Mouse (Mus musculus): ENCODE data around the gene Cabcoco1. TPM values are rescaled to one million over a fixed set of nuclear protein-coding genes. Genes with fewer than 3 reads are reported as not detected.

The Cabcoco1 gene
- polyA plus RNA-seq, 1 experiment from 2014 or later: 17.0 TPM

GRCm38 (mm10) chr10:68435001-68435560 is 106.6 kb downstream of the Cabcoco1 start:
- no peak overlapping the region for H3K27ac ChIP-seq (ENCODE audit: low read depth, low read length)
- H3K4me2 ChIP-seq: no peak overlapping the region
- no peak overlapping the region for H3K4me3 ChIP-seq (ENCODE audit: low read depth, low read length)
- 79% methylated on average over 13 of the region's 13 CpGs for WGBS (ENCODE audit: insufficient replicate concordance)
- H3K4me1 ChIP-seq (ENCODE audit: control insufficient read depth, insufficient read depth, low read length): no peaks in the 10 kb centered on the region
- ATAC-seq (replicated peaks; ENCODE audit: insufficient number of reproducible peaks, low FRiP score, low TSS enrichment): no peak
- H3K27me3 ChIP-seq (ENCODE audit: control insufficient read depth, insufficient read depth, low read length): no peaks in the 10 kb centered on the region
- no peak overlapping the region for H3K9ac ChIP-seq (ENCODE audit: low read depth, low read length)
- no peaks in the 10 kb centered on the region for H3K36me3 ChIP-seq (ENCODE audit: control insufficient read depth, insufficient read depth, low read length)
- no peaks in the 10 kb centered on the region for H3K9me3 ChIP-seq (replicated peaks; ENCODE audit: control insufficient read depth, low read length)

- no peaks in the 10 kb centered on the region for H3K4me1 ChIP-seq (ENCODE audit: control insufficient read depth, insufficient read depth, low read length)
- H3K4me3 ChIP-seq (ENCODE audit: low read depth, low read length): no peak overlapping the region
- no peaks in the 10 kb centered on the region for H3K36me3 ChIP-seq (ENCODE audit: control insufficient read depth, insufficient read depth, low read length)
- 81% methylated on average over 9 of the region's 9 CpGs for WGBS (ENCODE audit: insufficient replicate concordance)
- H3K9me3 ChIP-seq (replicated peaks; ENCODE audit: control insufficient read depth, low read length): no peaks in the 10 kb centered on the region
- H3K9ac ChIP-seq (ENCODE audit: low read depth, low read length): no peak overlapping the region
- no peak overlapping the region for H3K27ac ChIP-seq (ENCODE audit: low read depth, low read length)
- no peaks in the 10 kb centered on the region for H3K27me3 ChIP-seq (ENCODE audit: control insufficient read depth, insufficient read depth, low read length)
- no peak for ATAC-seq (replicated peaks; ENCODE audit: insufficient number of reproducible peaks, low FRiP score, low TSS enrichment)
- H3K4me2 ChIP-seq: no peak overlapping the region
These were observed 107.6 kb downstream of the Cabcoco1 start for GRCm38 (mm10) chr10:68434045-68434639.

- no peak overlapping the region for H3K27ac ChIP-seq (ENCODE audit: low read depth, low read length)
- 78% methylated on average over 6 of the region's 6 CpGs for WGBS (ENCODE audit: insufficient replicate concordance)
- ATAC-seq (replicated peaks; ENCODE audit: insufficient number of reproducible peaks, low FRiP score, low TSS enrichment): no peak
These were observed 110.3 kb downstream of the Cabcoco1 start for GRCm38 (mm10) chr10:68431346-68431745.

GRCm38 (mm10) chr10:68430929-68431328 is 110.8 kb downstream of the Cabcoco1 start:
- Histone ChIP-seq H3K9ac (ENCODE audit: low read depth, low read length) (no peak overlapping the region), H3K27ac (ENCODE audit: low read depth, low read length) (no peak overlapping the region), H3K9me3 (replicated peaks; ENCODE audit: control insufficient read depth, low read length) (no peaks in the 10 kb centered on the region), H3K4me1 (ENCODE audit: control insufficient read depth, insufficient read depth, low read length) (no peaks in the 10 kb centered on the region), H3K27me3 (ENCODE audit: control insufficient read depth, insufficient read depth, low read length) (no peaks in the 10 kb centered on the region), H3K36me3 (ENCODE audit: control insufficient read depth, insufficient read depth, low read length) (no peaks in the 10 kb centered on the region), H3K4me2 (no peak overlapping the region), H3K4me3 (ENCODE audit: low read depth, low read length) (no peak overlapping the region)
- 87% methylated on average over 13 of the region's 13 CpGs for WGBS (ENCODE audit: insufficient replicate concordance)
- no peak for ATAC-seq (replicated peaks; ENCODE audit: insufficient number of reproducible peaks, low FRiP score, low TSS enrichment)

More at GRCm38 (mm10) chr10:68431346-68431745, 110.3 kb downstream of the Cabcoco1 start:
- H3K4me3 ChIP-seq (ENCODE audit: low read depth, low read length): no peak overlapping the region
- no peaks in the 10 kb centered on the region for H3K4me1 ChIP-seq (ENCODE audit: control insufficient read depth, insufficient read depth, low read length)
- H3K9me3 ChIP-seq (replicated peaks; ENCODE audit: control insufficient read depth, low read length): no peaks in the 10 kb centered on the region
- no peak overlapping the region for H3K4me2 ChIP-seq
- H3K27me3 ChIP-seq (ENCODE audit: control insufficient read depth, insufficient read depth, low read length): no peaks in the 10 kb centered on the region
- H3K36me3 ChIP-seq (ENCODE audit: control insufficient read depth, insufficient read depth, low read length): no peaks in the 10 kb centered on the region
- no peak overlapping the region for H3K9ac ChIP-seq (ENCODE audit: low read depth, low read length)

- Histone ChIP-seq H3K4me2 (no peak overlapping the region), H3K36me3 (ENCODE audit: control insufficient read depth, insufficient read depth, low read length) (no peaks in the 10 kb centered on the region), H3K27me3 (ENCODE audit: control insufficient read depth, insufficient read depth, low read length) (no peaks in the 10 kb centered on the region), H3K9ac (ENCODE audit: low read depth, low read length) (no peak overlapping the region), H3K27ac (ENCODE audit: low read depth, low read length) (no peak overlapping the region), H3K4me3 (ENCODE audit: low read depth, low read length) (no peak overlapping the region), H3K9me3 (replicated peaks; ENCODE audit: control insufficient read depth, low read length) (no peaks in the 10 kb centered on the region), H3K4me1 (ENCODE audit: control insufficient read depth, insufficient read depth, low read length) (no peaks in the 10 kb centered on the region)
- ATAC-seq (replicated peaks; ENCODE audit: insufficient number of reproducible peaks, low FRiP score, low TSS enrichment): no peak
- WGBS (ENCODE audit: insufficient replicate concordance): 85% methylated on average over 7 of the region's 7 CpGs
These were observed 121.2 kb downstream of the Cabcoco1 start for GRCm38 (mm10) chr10:68420393-68420920.

GRCm38 (mm10) chr10:68419893-68420292 is 121.8 kb downstream of the Cabcoco1 start:
- no peaks in the 10 kb centered on the region for H3K4me1 ChIP-seq (ENCODE audit: control insufficient read depth, insufficient read depth, low read length)
- no peaks in the 10 kb centered on the region for H3K36me3 ChIP-seq (ENCODE audit: control insufficient read depth, insufficient read depth, low read length)
- H3K4me2 ChIP-seq: no peak overlapping the region
- ATAC-seq (replicated peaks; ENCODE audit: insufficient number of reproducible peaks, low FRiP score, low TSS enrichment): no peak
- WGBS (ENCODE audit: insufficient replicate concordance): 56% methylated on average over 2 of the region's 2 CpGs
- no peaks in the 10 kb centered on the region for H3K27me3 ChIP-seq (ENCODE audit: control insufficient read depth, insufficient read depth, low read length)
- no peak overlapping the region for H3K9ac ChIP-seq (ENCODE audit: low read depth, low read length)
- H3K27ac ChIP-seq (ENCODE audit: low read depth, low read length): no peak overlapping the region
- no peak overlapping the region for H3K4me3 ChIP-seq (ENCODE audit: low read depth, low read length)
- H3K9me3 ChIP-seq (replicated peaks; ENCODE audit: control insufficient read depth, low read length): 0 out of 2 replicates have a peak, but pooled peaks cover 3% of the 10 kb centered on the region

GRCm38 (mm10) chr10:68417074-68417790 is 124.5 kb downstream of the Cabcoco1 start:
- H3K36me3 ChIP-seq (ENCODE audit: control insufficient read depth, insufficient read depth, low read length): no peaks in the 10 kb centered on the region
- ATAC-seq (replicated peaks; ENCODE audit: insufficient number of reproducible peaks, low FRiP score, low TSS enrichment): no peak
- H3K9ac ChIP-seq (ENCODE audit: low read depth, low read length): no peak overlapping the region
- H3K27ac ChIP-seq (ENCODE audit: low read depth, low read length): no peak overlapping the region
- no peaks in the 10 kb centered on the region for H3K4me1 ChIP-seq (ENCODE audit: control insufficient read depth, insufficient read depth, low read length)
- H3K4me2 ChIP-seq: no peak overlapping the region
- H3K9me3 ChIP-seq (replicated peaks; ENCODE audit: control insufficient read depth, low read length): 0 out of 2 replicates have a peak, but pooled peaks cover 3% of the 10 kb centered on the region
- 78% methylated on average over 13 of the region's 13 CpGs for WGBS (ENCODE audit: insufficient replicate concordance)
- H3K4me3 ChIP-seq (ENCODE audit: low read depth, low read length): no peak overlapping the region
- no peaks in the 10 kb centered on the region for H3K27me3 ChIP-seq (ENCODE audit: control insufficient read depth, insufficient read depth, low read length)

GRCm38 (mm10) chr10:68405936-68406335 is 135.8 kb downstream of the Cabcoco1 start:
- Histone ChIP-seq H3K4me2 (no peak overlapping the region), H3K4me3 (ENCODE audit: low read depth, low read length) (no peak overlapping the region), H3K9ac (ENCODE audit: low read depth, low read length) (no peak overlapping the region), H3K27ac (ENCODE audit: low read depth, low read length) (no peak overlapping the region), H3K4me1 (ENCODE audit: control insufficient read depth, insufficient read depth, low read length) (no peaks in the 10 kb centered on the region), H3K9me3 (replicated peaks; ENCODE audit: control insufficient read depth, low read length) (0 out of 2 replicates have a peak, but pooled peaks cover 3% of the 10 kb centered on the region), H3K27me3 (ENCODE audit: control insufficient read depth, insufficient read depth, low read length) (no peaks in the 10 kb centered on the region), H3K36me3 (ENCODE audit: control insufficient read depth, insufficient read depth, low read length) (no peaks in the 10 kb centered on the region)
- 78% methylated on average over 4 of the region's 4 CpGs for WGBS (ENCODE audit: insufficient replicate concordance)
- no peak for ATAC-seq (replicated peaks; ENCODE audit: insufficient number of reproducible peaks, low FRiP score, low TSS enrichment)
